Mouse (Mus musculus): Measurements from ENCODE around the gene Hacd2. TPM values are rescaled to one million over a fixed set of nuclear protein-coding genes. Genes with fewer than 3 reads are reported as not detected.

Hacd2 gene
- polyA plus RNA-seq, 1 experiment = 87.6 TPM

DNA sequence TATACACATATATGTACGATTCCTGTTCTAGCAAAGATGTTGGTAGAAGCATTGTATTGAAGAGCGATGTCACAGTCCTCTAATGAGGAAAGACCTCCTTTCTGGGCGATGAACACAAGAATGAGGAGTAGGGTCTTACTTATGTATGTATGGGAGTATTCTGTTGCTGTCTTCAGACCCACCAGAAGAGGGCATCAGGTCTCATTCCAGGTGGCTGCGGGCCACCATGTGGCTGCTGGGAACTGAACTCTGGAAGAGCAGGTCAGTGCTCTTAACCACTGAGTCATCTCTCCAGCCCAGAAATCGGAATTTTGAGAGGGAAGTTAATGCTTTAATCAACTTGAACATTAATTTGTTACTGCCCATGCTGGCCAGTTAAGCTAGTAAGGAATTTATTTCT, 2.1 kb downstream of the Hacd2 start:
- Histone ChIP-seq H3K36me3 (ENCODE audit: control insufficient read depth, insufficient read depth, low read length, poor library complexity, severe bottlenecking) (peaks cover 18% of the 10 kb centered on the region), H3K27me3 (ENCODE audit: control insufficient read depth, insufficient read depth, low read length, poor library complexity, severe bottlenecking) (no peaks in the 10 kb centered on the region), H3K9ac (ENCODE audit: low read depth, poor library complexity, severe bottlenecking) (no peak overlapping the region), H3K4me1 (ENCODE audit: control insufficient read depth, insufficient read depth, low read length) (no peaks in the 10 kb centered on the region), H3K27ac (ENCODE audit: insufficient read depth, low read length) (no peak overlapping the region), H3K9me3 (replicated peaks; ENCODE audit: control insufficient read depth, insufficient read depth, low read length, poor library complexity, severe bottlenecking) (no peaks in the 10 kb centered on the region), H3K4me3 (ENCODE audit: low read depth, low read length) (no peak overlapping the region)
- TF ChIP-seq CTCF (IDR thresholded peaks at IDR 0.05; ENCODE audit: low read depth, low read length) = peak; percentile 69
- TF ChIP-seq POLR2A (IDR thresholded peaks at IDR 0.05; ENCODE audit: insufficient read depth, low read length) = no peak
- TF ChIP-seq EP300 (IDR thresholded peaks at IDR 0.05; ENCODE audit: insufficient read depth, low read depth, low read length) = 0 out of 2 replicates have a peak, but pooled peaks have one; percentile 29

DNA sequence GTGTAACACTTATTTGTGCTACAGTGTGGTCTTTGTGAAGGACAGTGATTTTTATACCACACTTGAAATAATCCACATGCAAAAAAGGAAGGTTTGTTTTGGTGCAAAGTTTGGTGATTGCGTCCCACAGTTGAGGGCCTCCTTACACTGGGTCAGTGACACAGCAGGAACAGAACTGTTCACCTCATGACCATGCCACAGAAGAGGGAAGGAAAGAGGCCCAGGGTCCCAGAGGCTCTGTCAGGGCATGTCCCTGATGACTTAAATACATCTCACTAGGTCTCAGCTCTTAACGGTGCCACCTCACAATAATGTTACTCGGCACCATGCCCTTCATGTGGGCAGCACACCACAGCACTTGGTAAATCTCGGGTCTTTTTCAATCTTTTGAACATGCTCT, 3.1 kb downstream of the Hacd2 start:
- Histone ChIP-seq H3K4me3 (ENCODE audit: low read depth, low read length) (no peak overlapping the region), H3K36me3 (ENCODE audit: control insufficient read depth, insufficient read depth, low read length, poor library complexity, severe bottlenecking) (peaks cover 26% of the 10 kb centered on the region), H3K9ac (ENCODE audit: low read depth, poor library complexity, severe bottlenecking) (0 out of 2 replicates have a peak overlapping the region, but pooled peaks have one; percentile 21), H3K27me3 (ENCODE audit: control insufficient read depth, insufficient read depth, low read length, poor library complexity, severe bottlenecking) (no peaks in the 10 kb centered on the region), H3K27ac (ENCODE audit: insufficient read depth, low read length) (no peak overlapping the region), H3K9me3 (replicated peaks; ENCODE audit: control insufficient read depth, insufficient read depth, low read length, poor library complexity, severe bottlenecking) (no peaks in the 10 kb centered on the region), H3K4me1 (ENCODE audit: control insufficient read depth, insufficient read depth, low read length) (no peaks in the 10 kb centered on the region)
- no peak for TF ChIP-seq CTCF (IDR thresholded peaks at IDR 0.05; ENCODE audit: low read depth, low read length)
- no peak for TF ChIP-seq POLR2A (IDR thresholded peaks at IDR 0.05; ENCODE audit: insufficient read depth, low read length)
- TF ChIP-seq EP300 (IDR thresholded peaks at IDR 0.05; ENCODE audit: insufficient read depth, low read depth, low read length) = no peak

DNA sequence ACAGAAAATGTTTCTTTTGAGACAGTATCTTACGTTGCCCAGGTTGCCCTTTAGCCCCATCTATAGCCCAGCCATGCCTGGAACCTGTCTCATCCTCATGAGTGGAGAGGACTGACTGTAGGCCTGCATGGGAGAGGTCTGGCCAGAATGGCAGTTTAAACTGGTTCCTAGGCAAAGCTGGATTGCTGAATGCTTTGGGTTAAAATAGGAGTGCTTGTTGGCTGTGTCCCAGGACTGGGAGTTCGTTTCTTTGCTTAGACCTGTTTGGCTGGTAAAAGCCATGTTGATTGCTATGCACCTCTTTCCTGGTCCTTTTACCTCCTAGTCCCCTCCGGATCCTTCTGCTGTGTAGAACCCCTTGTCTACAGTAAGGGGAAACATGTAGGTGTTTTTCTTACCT, 11.0 kb downstream of the Hacd2 start:
- Histone ChIP-seq H3K4me3 (ENCODE audit: low read depth, low read length) (no peak overlapping the region), H3K27me3 (ENCODE audit: control insufficient read depth, insufficient read depth, low read length, poor library complexity, severe bottlenecking) (no peaks in the 10 kb centered on the region), H3K9ac (ENCODE audit: low read depth, poor library complexity, severe bottlenecking) (no peak overlapping the region), H3K27ac (ENCODE audit: insufficient read depth, low read length) (no peak overlapping the region), H3K36me3 (ENCODE audit: control insufficient read depth, insufficient read depth, low read length, poor library complexity, severe bottlenecking) (peaks cover 33% of the 10 kb centered on the region), H3K4me1 (ENCODE audit: control insufficient read depth, insufficient read depth, low read length) (peaks cover 10% of the 10 kb centered on the region), H3K9me3 (replicated peaks; ENCODE audit: control insufficient read depth, insufficient read depth, low read length, poor library complexity, severe bottlenecking) (no peaks in the 10 kb centered on the region)
- TF ChIP-seq CTCF (IDR thresholded peaks at IDR 0.05; ENCODE audit: low read depth, low read length) (no peak), POLR2A (IDR thresholded peaks at IDR 0.05; ENCODE audit: insufficient read depth, low read length) (no peak), EP300 (IDR thresholded peaks at IDR 0.05; ENCODE audit: insufficient read depth, low read depth, low read length) (no peak)

GRCm38 (mm10) chr16:35033809-35034577, 11.8 kb downstream of the Hacd2 start:
- no peaks in the 10 kb centered on the region for H3K9me3 ChIP-seq (replicated peaks; ENCODE audit: control insufficient read depth, insufficient read depth, low read length, poor library complexity, severe bottlenecking)
- H3K27ac ChIP-seq (ENCODE audit: insufficient read depth, low read length) = no peak overlapping the region
- peaks cover 10% of the 10 kb centered on the region for H3K4me1 ChIP-seq (ENCODE audit: control insufficient read depth, insufficient read depth, low read length)
- H3K4me3 ChIP-seq (ENCODE audit: low read depth, low read length) = no peak overlapping the region
- no peaks in the 10 kb centered on the region for H3K27me3 ChIP-seq (ENCODE audit: control insufficient read depth, insufficient read depth, low read length, poor library complexity, severe bottlenecking)
- H3K9ac ChIP-seq (ENCODE audit: low read depth, poor library complexity, severe bottlenecking) = no peak overlapping the region
- peaks cover 26% of the 10 kb centered on the region for H3K36me3 ChIP-seq (ENCODE audit: control insufficient read depth, insufficient read depth, low read length, poor library complexity, severe bottlenecking)
- TF ChIP-seq POLR2A (IDR thresholded peaks at IDR 0.05; ENCODE audit: insufficient read depth, low read length) = no peak
- no peak for TF ChIP-seq EP300 (IDR thresholded peaks at IDR 0.05; ENCODE audit: insufficient read depth, low read depth, low read length)
- no peak for TF ChIP-seq CTCF (IDR thresholded peaks at IDR 0.05; ENCODE audit: low read depth, low read length)

DNA sequence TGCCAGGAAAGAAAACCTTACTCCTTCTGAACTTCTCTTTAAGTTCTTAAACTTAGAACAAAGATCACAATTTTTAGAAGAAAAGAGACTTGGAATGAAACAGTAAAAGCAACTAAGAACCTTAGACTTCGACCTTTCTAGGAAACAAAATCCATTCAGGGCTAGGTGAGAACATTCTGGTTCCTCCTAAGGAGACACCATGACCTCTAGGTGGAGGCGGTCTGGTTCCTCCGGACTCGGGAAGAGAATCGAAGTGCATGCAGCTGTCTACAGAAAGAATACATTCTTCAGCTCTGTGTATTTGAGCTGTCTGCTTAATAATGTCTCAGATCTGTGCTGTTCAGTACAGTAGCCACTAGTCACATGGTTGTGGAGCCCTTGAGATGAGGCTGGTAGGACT, 12.7 kb downstream of the Hacd2 start:
- no peak for TF ChIP-seq POLR2A (IDR thresholded peaks at IDR 0.05; ENCODE audit: insufficient read depth, low read length)
- TF ChIP-seq EP300 (IDR thresholded peaks at IDR 0.05; ENCODE audit: insufficient read depth, low read depth, low read length) = no peak
- TF ChIP-seq CTCF (IDR thresholded peaks at IDR 0.05; ENCODE audit: low read depth, low read length) = no peak
- H3K4me3 ChIP-seq (ENCODE audit: low read depth, low read length) = no peak overlapping the region
- no peaks in the 10 kb centered on the region for H3K9me3 ChIP-seq (replicated peaks; ENCODE audit: control insufficient read depth, insufficient read depth, low read length, poor library complexity, severe bottlenecking)
- no peaks in the 10 kb centered on the region for H3K27me3 ChIP-seq (ENCODE audit: control insufficient read depth, insufficient read depth, low read length, poor library complexity, severe bottlenecking)
- H3K36me3 ChIP-seq (ENCODE audit: control insufficient read depth, insufficient read depth, low read length, poor library complexity, severe bottlenecking) = peaks cover 17% of the 10 kb centered on the region
- H3K27ac ChIP-seq (ENCODE audit: insufficient read depth, low read length) = no peak overlapping the region
- H3K4me1 ChIP-seq (ENCODE audit: control insufficient read depth, insufficient read depth, low read length) = peaks cover 14% of the 10 kb centered on the region
- no peak overlapping the region for H3K9ac ChIP-seq (ENCODE audit: low read depth, poor library complexity, severe bottlenecking)

- Histone ChIP-seq H3K9ac (ENCODE audit: low read depth, poor library complexity, severe bottlenecking) (no peak overlapping the region), H3K27ac (ENCODE audit: insufficient read depth, low read length) (peak overlapping the region; percentile 50), H3K4me1 (ENCODE audit: control insufficient read depth, insufficient read depth, low read length) (peaks cover 14% of the 10 kb centered on the region), H3K9me3 (replicated peaks; ENCODE audit: control insufficient read depth, insufficient read depth, low read length, poor library complexity, severe bottlenecking) (no peaks in the 10 kb centered on the region), H3K36me3 (ENCODE audit: control insufficient read depth, insufficient read depth, low read length, poor library complexity, severe bottlenecking) (peaks cover 19% of the 10 kb centered on the region), H3K4me3 (ENCODE audit: low read depth, low read length) (no peak overlapping the region), H3K27me3 (ENCODE audit: control insufficient read depth, insufficient read depth, low read length, poor library complexity, severe bottlenecking) (no peaks in the 10 kb centered on the region)
- no peak for TF ChIP-seq CTCF (IDR thresholded peaks at IDR 0.05; ENCODE audit: low read depth, low read length)
- no peak for TF ChIP-seq POLR2A (IDR thresholded peaks at IDR 0.05; ENCODE audit: insufficient read depth, low read length)
- TF ChIP-seq EP300 (IDR thresholded peaks at IDR 0.05; ENCODE audit: insufficient read depth, low read depth, low read length) = no peak
These were observed 14.5 kb downstream of the Hacd2 start for GRCm38 (mm10) chr16:35036754-35037153.

Data from ES-Bruce4 (cell line).